Mouse (Mus musculus): Measurements from ENCODE around the gene Tc2n. TPM values are rescaled to one million over a fixed set of nuclear protein-coding genes. Genes with fewer than 3 reads are reported as not detected.

The Tc2n gene
- total and polyA plus RNA-seq, 2 experiments from 2014 or later, result 0.47 to 0.48 TPM

GRCm38 (mm10) chr12:101759440-101760045 lies 41.2 kb upstream of the Tc2n start:
- Histone ChIP-seq H3K27me3 (ENCODE audit: insufficient read depth, low read length) (no peaks in the 10 kb centered on the region), H3K9me3 (ENCODE audit: low read length) (no peaks in the 10 kb centered on the region), H3K4me1 (ENCODE audit: insufficient read depth, low read length) (no peaks in the 10 kb centered on the region), H3K9ac (replicated peaks; ENCODE audit: low read length) (no peak overlapping the region), H3K27ac (no peak overlapping the region), H3K4me3 (ENCODE audit: low read length) (no peak overlapping the region), H3K4me2 (ENCODE audit: low read depth, low read length) (no peak overlapping the region), H3K36me3 (ENCODE audit: insufficient read depth, low read length) (no peaks in the 10 kb centered on the region)
- WGBS, result 66% methylated on average over 6 of the region's 6 CpGs
- DNase-seq (ENCODE audit: low spot score), result no peak
- no peak for ATAC-seq
- no peak for TF ChIP-seq CTCF (IDR thresholded peaks at IDR 0.05; ENCODE audit: low read depth)

DNA sequence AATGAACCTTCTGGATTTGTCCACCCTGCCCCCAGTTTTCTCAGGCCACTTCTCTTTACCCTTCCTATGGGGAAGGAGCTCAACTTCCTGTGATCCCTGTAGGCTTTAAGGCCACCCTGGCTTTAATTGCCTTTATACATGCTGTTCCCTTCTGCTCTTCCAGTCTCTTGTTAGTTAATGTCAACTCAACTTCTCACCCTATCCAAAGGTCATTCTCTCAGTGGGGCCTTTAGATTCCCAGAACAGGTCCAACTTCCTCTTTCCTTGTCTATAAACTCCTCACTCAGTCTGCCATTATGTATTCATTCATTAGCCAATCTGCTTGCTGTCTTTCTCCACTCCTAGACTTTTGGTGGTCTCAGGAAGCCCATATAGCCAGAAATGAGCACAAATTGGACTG lies 40.4 kb upstream of the Tc2n start:
- Histone ChIP-seq H3K9ac (replicated peaks; ENCODE audit: low read length) (no peak overlapping the region), H3K9me3 (ENCODE audit: low read length) (no peaks in the 10 kb centered on the region), H3K4me1 (ENCODE audit: insufficient read depth, low read length) (no peaks in the 10 kb centered on the region), H3K36me3 (ENCODE audit: insufficient read depth, low read length) (no peaks in the 10 kb centered on the region), H3K27ac (no peak overlapping the region), H3K4me2 (ENCODE audit: low read depth, low read length) (no peak overlapping the region), H3K4me3 (ENCODE audit: low read length) (no peak overlapping the region), H3K27me3 (ENCODE audit: insufficient read depth, low read length) (no peaks in the 10 kb centered on the region)
- no peak for ATAC-seq
- no peak for DNase-seq (ENCODE audit: low spot score)
- no peak for TF ChIP-seq CTCF (IDR thresholded peaks at IDR 0.05; ENCODE audit: low read depth)

DNA sequence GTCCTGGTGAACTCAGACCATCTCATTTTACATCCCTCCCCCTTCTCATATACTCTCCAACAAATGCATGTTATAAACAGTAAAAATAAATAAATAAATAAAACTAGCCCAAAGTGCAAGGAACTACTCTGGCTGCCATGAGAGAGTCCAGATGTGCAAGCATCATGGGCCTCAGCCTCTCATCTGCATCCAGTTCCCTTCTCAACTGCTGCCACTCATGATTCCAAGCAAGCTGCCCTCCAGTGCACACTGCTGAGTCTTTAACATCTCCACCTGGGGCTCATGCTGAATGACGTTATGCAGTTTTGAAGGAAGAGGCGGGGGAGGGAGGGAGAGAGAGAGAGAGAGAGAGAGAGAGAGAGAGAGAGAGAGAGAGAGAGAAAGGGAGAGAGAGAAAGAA lies 24.1 kb upstream of the Tc2n start:
- no peak for TF ChIP-seq CTCF (IDR thresholded peaks at IDR 0.05; ENCODE audit: low read depth)
- H3K9me3 ChIP-seq (ENCODE audit: low read length), result no peaks in the 10 kb centered on the region
- no peaks in the 10 kb centered on the region for H3K4me1 ChIP-seq (ENCODE audit: insufficient read depth, low read length)
- H3K4me3 ChIP-seq (ENCODE audit: low read length), result no peak overlapping the region
- no peaks in the 10 kb centered on the region for H3K36me3 ChIP-seq (ENCODE audit: insufficient read depth, low read length)
- 54% methylated on average over 2 of the region's 2 CpGs for WGBS
- no peaks in the 10 kb centered on the region for H3K27me3 ChIP-seq (ENCODE audit: insufficient read depth, low read length)
- H3K27ac ChIP-seq, result no peak overlapping the region
- DNase-seq (ENCODE audit: low spot score) (no peak), ATAC-seq (no peak)
- H3K4me2 ChIP-seq (ENCODE audit: low read depth, low read length), result no peak overlapping the region
- H3K9ac ChIP-seq (replicated peaks; ENCODE audit: low read length), result no peak overlapping the region

DNA sequence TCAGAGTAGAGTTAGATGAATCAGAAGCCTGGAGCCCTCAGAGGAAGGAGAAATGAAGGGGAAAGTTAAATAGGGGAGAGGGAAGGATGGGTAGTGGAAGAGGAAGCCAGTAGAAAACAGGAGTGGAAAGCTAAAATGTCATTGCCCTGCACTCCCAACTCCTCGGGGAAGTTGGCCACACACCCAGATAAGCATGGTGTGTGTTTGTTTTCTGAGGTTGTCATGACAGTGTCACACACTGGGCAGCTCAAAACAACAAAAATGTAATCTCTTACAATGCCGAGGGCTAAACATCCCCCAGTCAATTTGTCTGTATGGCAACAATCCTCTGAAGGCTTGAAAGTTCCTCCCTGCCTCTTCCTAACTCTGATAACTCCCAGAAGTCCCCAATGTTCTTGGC lies 22.2 kb upstream of the Tc2n start:
- Histone ChIP-seq H3K36me3 (ENCODE audit: insufficient read depth, low read length) (no peaks in the 10 kb centered on the region), H3K4me3 (ENCODE audit: low read length) (no peak overlapping the region), H3K4me2 (ENCODE audit: low read depth, low read length) (no peak overlapping the region), H3K9ac (replicated peaks; ENCODE audit: low read length) (no peak overlapping the region), H3K27ac (no peak overlapping the region), H3K9me3 (ENCODE audit: low read length) (no peaks in the 10 kb centered on the region), H3K4me1 (ENCODE audit: insufficient read depth, low read length) (no peaks in the 10 kb centered on the region), H3K27me3 (ENCODE audit: insufficient read depth, low read length) (no peaks in the 10 kb centered on the region)
- ATAC-seq (no peak), DNase-seq (ENCODE audit: low spot score) (no peak)
- WGBS, result 48% methylated on average over 2 of the region's 2 CpGs
- TF ChIP-seq CTCF (IDR thresholded peaks at IDR 0.05; ENCODE audit: low read depth), result no peak

- DNase-seq (ENCODE audit: low spot score) (no peak), ATAC-seq (no peak)
- Histone ChIP-seq H3K27me3 (ENCODE audit: insufficient read depth, low read length) (no peaks in the 10 kb centered on the region), H3K27ac (no peak overlapping the region), H3K9me3 (ENCODE audit: low read length) (no peaks in the 10 kb centered on the region), H3K9ac (replicated peaks; ENCODE audit: low read length) (no peak overlapping the region), H3K4me2 (ENCODE audit: low read depth, low read length) (no peak overlapping the region), H3K4me1 (ENCODE audit: insufficient read depth, low read length) (no peaks in the 10 kb centered on the region), H3K36me3 (ENCODE audit: insufficient read depth, low read length) (no peaks in the 10 kb centered on the region), H3K4me3 (ENCODE audit: low read length) (no peak overlapping the region)
- no peak for TF ChIP-seq CTCF (IDR thresholded peaks at IDR 0.05; ENCODE audit: low read depth)
- 63% methylated on average over 2 of the region's 2 CpGs for WGBS
Measured at GRCm38 (mm10) chr12:101740045-101740444, 21.7 kb upstream of the Tc2n start.

- Histone ChIP-seq H3K27ac (no peak overlapping the region), H3K4me3 (ENCODE audit: low read length) (peak overlapping the region; percentile 70), H3K36me3 (ENCODE audit: insufficient read depth, low read length) (no peaks in the 10 kb centered on the region), H3K9me3 (ENCODE audit: low read length) (no peaks in the 10 kb centered on the region), H3K9ac (replicated peaks; ENCODE audit: low read length) (peak overlapping the region; percentile 51; the same call in 1 of the 2 replicates), H3K4me1 (ENCODE audit: insufficient read depth, low read length) (no peaks in the 10 kb centered on the region), H3K4me2 (ENCODE audit: low read depth, low read length) (peak overlapping the region; percentile 98), H3K27me3 (ENCODE audit: insufficient read depth, low read length) (peaks cover 5% of the 10 kb centered on the region; the same call in 1 of the 2 replicates)
- DNase-seq (ENCODE audit: low spot score), result peak; percentile 20
- ATAC-seq, result peak; percentile 72
- TF ChIP-seq CTCF (IDR thresholded peaks at IDR 0.05; ENCODE audit: low read depth), result no peak
- under 1% methylated on average over 9 of the region's 9 CpGs for WGBS
Measured at GRCm38 (mm10) chr12:101718755-101719150, 430 bp upstream of the Tc2n start.

- WGBS, result 95% methylated on average over 3 of the region's 3 CpGs
- no peaks in the 10 kb centered on the region for H3K9me3 ChIP-seq (ENCODE audit: low read length)
- H3K36me3 ChIP-seq (ENCODE audit: insufficient read depth, low read length), result no peaks in the 10 kb centered on the region
- DNase-seq (ENCODE audit: low spot score) (no peak), ATAC-seq (no peak)
- H3K27ac ChIP-seq, result no peak overlapping the region
- H3K4me3 ChIP-seq (ENCODE audit: low read length), result no peak overlapping the region
- H3K4me2 ChIP-seq (ENCODE audit: low read depth, low read length), result no peak overlapping the region
- no peaks in the 10 kb centered on the region for H3K4me1 ChIP-seq (ENCODE audit: insufficient read depth, low read length)
- no peak for TF ChIP-seq CTCF (IDR thresholded peaks at IDR 0.05; ENCODE audit: low read depth)
- H3K9ac ChIP-seq (replicated peaks; ENCODE audit: low read length), result no peak overlapping the region
- H3K27me3 ChIP-seq (ENCODE audit: insufficient read depth, low read length), result no peaks in the 10 kb centered on the region
Measured at GRCm38 (mm10) chr12:101699176-101699575, 19.1 kb downstream of the Tc2n start.
